17 mouse cellular contexts compared by ENCODE assay signal in the genomic region with DNA sequence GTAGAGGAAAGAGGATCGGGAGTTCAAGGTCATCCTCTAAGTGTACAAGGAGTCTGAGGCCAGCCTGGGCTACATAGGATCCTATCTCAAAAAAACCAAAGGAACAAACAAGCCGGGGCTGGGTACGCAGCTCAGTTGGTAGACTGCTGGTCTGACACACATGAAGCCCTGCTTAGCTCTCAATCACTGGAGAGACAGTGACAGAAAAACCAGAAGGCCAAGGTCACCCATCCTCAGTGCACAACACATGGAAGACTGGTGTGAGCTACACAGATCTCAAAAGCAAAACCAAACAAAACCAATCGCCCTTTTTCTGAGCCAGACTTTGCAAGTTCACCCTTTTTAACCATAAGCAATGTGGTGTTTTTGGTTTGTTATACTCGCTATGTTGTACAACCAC. TPM values are rescaled to one million over a fixed set of nuclear protein-coding genes. Genes with fewer than 3 reads are reported as not detected.
DNase-seq lines count a peak whose midpoint lies in the region; ATAC-seq lines count a peak whose summit lies in the region.
"Had no signal": no experiment of that assay in that cellular context is flagged by ENCODE, and none has a peak within 500 bp of the region (broad histone marks: within the 10 kb centered on the region; RNA-seq: fewer than 3 reads in every experiment).

No protein-coding gene starts in this region.

- WGBS in kidney, embryonic 15.5 days: 88% methylated on average over 5 of the region's 5 CpGs
- WGBS in intestine, embryonic 16.5 days: 64% methylated on average over 5 of the region's 5 CpGs
- WGBS in macrophage (ENCODE audit: missing documents): 78% methylated on average over 5 of the region's 5 CpGs

- peaks cover 99% of the 10 kb centered on the region for H3K79me2 ChIP-seq in macrophage (ENCODE audit: inconsistent target)

- peaks cover 67% of the 10 kb centered on the region for H3K4me1 ChIP-seq in kidney, embryonic 15.5 days
- H3K4me1 ChIP-seq in intestine, embryonic 16.5 days (ENCODE audit: control insufficient read depth, insufficient read depth, low read length): peaks cover 31% of the 10 kb centered on the region

- H3K27me3 ChIP-seq in kidney, embryonic 15.5 days: no peaks in the 10 kb centered on the region
- no peaks in the 10 kb centered on the region for H3K27me3 ChIP-seq in intestine, embryonic 16.5 days (replicated peaks; ENCODE audit: control insufficient read depth, insufficient read depth, low read length)
- H3K27me3 ChIP-seq: embryonic facial prominence, embryonic 13.5 days; hindbrain, embryonic 15.5 days; neural tube, embryonic 13.5 days had no signal

- 0 out of 2 replicates have a peak, but pooled peaks cover 5% of the 10 kb centered on the region for H3K36me3 ChIP-seq in kidney, embryonic 15.5 days
- H3K36me3 ChIP-seq in intestine, embryonic 16.5 days (ENCODE audit: control insufficient read depth, insufficient read depth, low read length): peaks cover 3% of the 10 kb centered on the region; the same call in 1 of the 2 replicates
- H3K36me3 ChIP-seq in macrophage (ENCODE audit: inconsistent target): no peaks in the 10 kb centered on the region; the same call in 1 of the 2 replicates
- H3K36me3 ChIP-seq: embryonic facial prominence, embryonic 13.5 days; hindbrain, embryonic 15.5 days; neural tube, embryonic 13.5 days had no signal

- no peak for ATAC-seq in kidney, embryonic 15.5 days (replicated peaks; ENCODE audit: low FRiP score)
- ATAC-seq in intestine, embryonic 16.5 days: no peak

- no peak overlapping the region for H3K9ac ChIP-seq in kidney, embryonic 15.5 days
- no peak overlapping the region for H3K9ac ChIP-seq in intestine, embryonic 16.5 days (ENCODE audit: low read depth, low read length)
- H3K9ac ChIP-seq: embryonic facial prominence, embryonic 13.5 days; hindbrain, embryonic 15.5 days; neural tube, embryonic 13.5 days had no signal

- H3K4me3 ChIP-seq in kidney, embryonic 15.5 days (replicated peaks): no peak overlapping the region
- no peak overlapping the region for H3K4me3 ChIP-seq in intestine, embryonic 16.5 days (ENCODE audit: low read length)
- H3K4me3 ChIP-seq in macrophage (ENCODE audit: inconsistent target): no peak overlapping the region
- H3K4me3 ChIP-seq: embryonic facial prominence, embryonic 13.5 days; hindbrain, embryonic 15.5 days; neural tube, embryonic 13.5 days had no signal

- no peak for DNase-seq in kidney, postnatal 10 days
- peak; percentile 31 for DNase-seq in R1 (ENCODE audit: low read depth, low spot score)
- DNase-seq in embryo, embryonic 9.5 days (ENCODE audit: extremely low spot score): no peak
- no peak for DNase-seq in c-Kit-positive CD71-positive TER-119-positive erythroid progenitor cells, embryonic 14.5 days (ENCODE audit: low spot score)
- DNase-seq: adrenal gland, postnatal 10 days; cerebellum, adult 8-10 months; heart, adult 18-20 months; heart, postnatal 14 days; kidney, adult 2 months; right cerebral cortex, postnatal 14 days; thymus, postnatal 14 days had no signal

- H3K4me2 ChIP-seq in kidney, embryonic 15.5 days: no peak overlapping the region
- H3K4me2 ChIP-seq in intestine, embryonic 16.5 days (ENCODE audit: low read depth, low read length): no peak overlapping the region; the same call in 1 of the 2 replicates
- H3K4me2 ChIP-seq: embryonic facial prominence, embryonic 13.5 days; hindbrain, embryonic 15.5 days; neural tube, embryonic 13.5 days had no signal

- peak overlapping the region; percentile 42 for H3K27ac ChIP-seq in kidney, embryonic 15.5 days
- H3K27ac ChIP-seq in intestine, embryonic 16.5 days (ENCODE audit: low read length): peak overlapping the region; percentile 12; the same call in 1 of the 2 replicates
- H3K27ac ChIP-seq in macrophage: peak overlapping the region; percentile 97; the same call in 1 of the 2 replicates
- H3K27ac ChIP-seq: embryonic facial prominence, embryonic 13.5 days; hindbrain, embryonic 15.5 days; neural tube, embryonic 13.5 days had no signal

- H3K9me3 ChIP-seq in kidney, embryonic 15.5 days (replicated peaks): no peaks in the 10 kb centered on the region
- H3K9me3 ChIP-seq in intestine, embryonic 16.5 days (ENCODE audit: control insufficient read depth, low read length): no peaks in the 10 kb centered on the region
- H3K9me3 ChIP-seq: embryonic facial prominence, embryonic 13.5 days; hindbrain, embryonic 15.5 days; neural tube, embryonic 13.5 days had no signal

RNA-seq across cellular contexts. Expression of gene Iqgap1, which starts 41.9 kb away (rescaled TPM):
- 95.2 and 95.3 TPM in 2 replicates for polyA plus RNA-seq in kidney, embryonic 15.5 days (2015; fragmentation: Nextera tagmentation; extraction: Ambion mirVana)
- 64.3 and 66.2 TPM in 2 replicates for polyA plus RNA-seq in intestine, embryonic 16.5 days (2015; fragmentation: Nextera tagmentation; extraction: Ambion mirVana)
- 1,000 to 10,000 TPM in 19 of 26 experiments, 100 to 1,000 TPM in 7; 688 to 3,418 (median 1,422) TPM for total RNA-seq in macrophage (2018; cell fraction: chromatin; rRNA removed)
- 100 to 1,000 TPM; 187 to 587 (median 339) TPM for total RNA-seq in macrophage (2018; cell fraction: cytosol; rRNA removed)
- total RNA-seq in macrophage (2018; cell fraction: nucleus; rRNA removed): 1,000 to 10,000 TPM in 10 of 26 experiments, 100 to 1,000 TPM in 16; 382 to 1,913 (median 872) TPM
- polyA plus RNA-seq in macrophage (2018): 294 to 476 TPM (median 316 TPM) in 3 replicates

Comparison
In these comparisons a context has a peak if more than half of its experiments do, and no peak if none do; other contexts are left out.
1. H3K27ac ChIP-seq: peak in every context shown above with its lines; median percentile 97 in macrophage; 42 in kidney, embryonic 15.5 days; 12 in intestine, embryonic 16.5 days.